Mouse (Mus musculus): ENCODE data around the gene H3f3a. TPM values are rescaled to one million over a fixed set of nuclear protein-coding genes. Genes with fewer than 3 reads are reported as not detected.
"Not testable (repeated sequence)": the region's sequence is repeated elsewhere in the genome, so short reads cannot be mapped to it uniquely, and the experiment has no call there.

H3f3a gene
- polyA plus RNA-seq, 1 experiment from 2014 or later, result 3,728 TPM

- no peaks in the 10 kb centered on the region for H3K4me1 ChIP-seq (ENCODE audit: control insufficient read depth, insufficient read depth, low read length)
- H3K36me3 ChIP-seq (ENCODE audit: control insufficient read depth, insufficient read depth, low read length), result no peaks in the 10 kb centered on the region
- no peak overlapping the region for H3K9ac ChIP-seq (ENCODE audit: low read length)
- ATAC-seq (ENCODE audit: low FRiP score) (no peak), DNase-seq (ENCODE audit: low spot score, missing footprints) (no peak)
- H3K27ac ChIP-seq (ENCODE audit: low read depth, low read length), result no peak overlapping the region
- no peaks in the 10 kb centered on the region for H3K27me3 ChIP-seq (ENCODE audit: control insufficient read depth, insufficient read depth, low read length)
- 85% methylated on average over 8 of the region's 8 CpGs for WGBS
- no peak overlapping the region for H3K4me3 ChIP-seq (ENCODE audit: low read depth, low read length)
- H3K4me2 ChIP-seq, result no peak overlapping the region
- no peaks in the 10 kb centered on the region for H3K9me3 ChIP-seq (ENCODE audit: control insufficient read depth, low read length)
Observed at GRCm38 (mm10) chr1:180841561-180842300, 28.0 kb upstream of the H3f3a start.

- Histone ChIP-seq H3K27me3 (ENCODE audit: control insufficient read depth, insufficient read depth, low read length) (no peaks in the 10 kb centered on the region), H3K4me1 (ENCODE audit: control insufficient read depth, insufficient read depth, low read length) (no peaks in the 10 kb centered on the region), H3K9ac (ENCODE audit: low read length) (no peak overlapping the region), H3K36me3 (ENCODE audit: control insufficient read depth, insufficient read depth, low read length) (no peaks in the 10 kb centered on the region), H3K4me2 (no peak overlapping the region), H3K27ac (ENCODE audit: low read depth, low read length) (no peak overlapping the region), H3K9me3 (ENCODE audit: control insufficient read depth, low read length) (no peaks in the 10 kb centered on the region), H3K4me3 (ENCODE audit: low read depth, low read length) (no peak overlapping the region)
- no peak for DNase-seq (ENCODE audit: low spot score, missing footprints)
- ATAC-seq (ENCODE audit: low FRiP score), result no peak
- 73% methylated on average over 8 of the region's 8 CpGs for WGBS
Observed at GRCm38 (mm10) chr1:180839201-180839910, 25.6 kb upstream of the H3f3a start.

GRCm38 (mm10) chr1:180838014-180838413 lies 24.3 kb upstream of the H3f3a start:
- Histone ChIP-seq H3K27ac (ENCODE audit: low read depth, low read length) (no peak overlapping the region), H3K4me1 (ENCODE audit: control insufficient read depth, insufficient read depth, low read length) (no peaks in the 10 kb centered on the region), H3K4me2 (no peak overlapping the region), H3K4me3 (ENCODE audit: low read depth, low read length) (no peak overlapping the region), H3K36me3 (ENCODE audit: control insufficient read depth, insufficient read depth, low read length) (no peaks in the 10 kb centered on the region), H3K27me3 (ENCODE audit: control insufficient read depth, insufficient read depth, low read length) (no peaks in the 10 kb centered on the region), H3K9ac (ENCODE audit: low read length) (no peak overlapping the region), H3K9me3 (ENCODE audit: control insufficient read depth, low read length) (no peaks in the 10 kb centered on the region)
- DNase-seq (ENCODE audit: low spot score, missing footprints) (no peak), ATAC-seq (ENCODE audit: low FRiP score) (no peak)
- 70% methylated on average over 6 of the region's 6 CpGs for WGBS

- Histone ChIP-seq H3K27me3 (ENCODE audit: control insufficient read depth, insufficient read depth, low read length) (no peaks in the 10 kb centered on the region), H3K27ac (ENCODE audit: low read depth, low read length) (no peak overlapping the region), H3K36me3 (ENCODE audit: control insufficient read depth, insufficient read depth, low read length) (no peaks in the 10 kb centered on the region), H3K4me2 (no peak overlapping the region), H3K9me3 (ENCODE audit: control insufficient read depth, low read length) (no peaks in the 10 kb centered on the region), H3K9ac (ENCODE audit: low read length) (no peak overlapping the region), H3K4me1 (ENCODE audit: control insufficient read depth, insufficient read depth, low read length) (no peaks in the 10 kb centered on the region), H3K4me3 (ENCODE audit: low read depth, low read length) (no peak overlapping the region)
- WGBS, result 93% methylated on average over 5 of the region's 5 CpGs
- ATAC-seq (ENCODE audit: low FRiP score), result no peak
- no peak for DNase-seq (ENCODE audit: low spot score, missing footprints)
Observed at GRCm38 (mm10) chr1:180837186-180837585, 23.4 kb upstream of the H3f3a start.

- not testable (repeated sequence) for H3K9ac ChIP-seq (ENCODE audit: low read length); H3K4me2 ChIP-seq; H3K27ac ChIP-seq (ENCODE audit: low read depth, low read length); H3K27me3 ChIP-seq (ENCODE audit: control insufficient read depth, insufficient read depth, low read length); H3K4me3 ChIP-seq (ENCODE audit: low read depth, low read length); DNase-seq (ENCODE audit: low spot score, missing footprints); H3K9me3 ChIP-seq (ENCODE audit: control insufficient read depth, low read length); ATAC-seq (ENCODE audit: low FRiP score); H3K4me1 ChIP-seq (ENCODE audit: control insufficient read depth, insufficient read depth, low read length); H3K36me3 ChIP-seq (ENCODE audit: control insufficient read depth, insufficient read depth, low read length)
- WGBS, result 86% methylated on average over 8 of the region's 8 CpGs
Observed at GRCm38 (mm10) chr1:180836467-180836866, 22.7 kb upstream of the H3f3a start.

- WGBS, result 92% methylated on average over 10 of the region's 10 CpGs
- H3K9me3 ChIP-seq (ENCODE audit: control insufficient read depth, low read length), result no peaks in the 10 kb centered on the region
- DNase-seq (ENCODE audit: low spot score, missing footprints) (no peak), ATAC-seq (ENCODE audit: low FRiP score) (no peak)
- H3K36me3 ChIP-seq (ENCODE audit: control insufficient read depth, insufficient read depth, low read length), result no peaks in the 10 kb centered on the region
- H3K27me3 ChIP-seq (ENCODE audit: control insufficient read depth, insufficient read depth, low read length), result no peaks in the 10 kb centered on the region
- H3K4me2 ChIP-seq, result no peak overlapping the region
- H3K4me3 ChIP-seq (ENCODE audit: low read depth, low read length), result no peak overlapping the region
- H3K4me1 ChIP-seq (ENCODE audit: control insufficient read depth, insufficient read depth, low read length), result no peaks in the 10 kb centered on the region
- H3K9ac ChIP-seq (ENCODE audit: low read length), result no peak overlapping the region
- no peak overlapping the region for H3K27ac ChIP-seq (ENCODE audit: low read depth, low read length)
Observed at GRCm38 (mm10) chr1:180835273-180836015, 21.7 kb upstream of the H3f3a start.

GRCm38 (mm10) chr1:180830588-180831346 lies 17.0 kb upstream of the H3f3a start:
- no peak overlapping the region for H3K4me3 ChIP-seq (ENCODE audit: low read depth, low read length)
- H3K36me3 ChIP-seq (ENCODE audit: control insufficient read depth, insufficient read depth, low read length), result no peaks in the 10 kb centered on the region
- no peaks in the 10 kb centered on the region for H3K9me3 ChIP-seq (ENCODE audit: control insufficient read depth, low read length)
- DNase-seq (ENCODE audit: low spot score, missing footprints) (no peak), ATAC-seq (ENCODE audit: low FRiP score) (no peak)
- WGBS, result 79% methylated on average over 14 of the region's 14 CpGs
- H3K9ac ChIP-seq (ENCODE audit: low read length), result no peak overlapping the region
- no peaks in the 10 kb centered on the region for H3K4me1 ChIP-seq (ENCODE audit: control insufficient read depth, insufficient read depth, low read length)
- no peaks in the 10 kb centered on the region for H3K27me3 ChIP-seq (ENCODE audit: control insufficient read depth, insufficient read depth, low read length)
- H3K27ac ChIP-seq (ENCODE audit: low read depth, low read length), result no peak overlapping the region
- H3K4me2 ChIP-seq, result no peak overlapping the region

- no peaks in the 10 kb centered on the region for H3K9me3 ChIP-seq (ENCODE audit: control insufficient read depth, low read length)
- H3K4me3 ChIP-seq (ENCODE audit: low read depth, low read length), result no peak overlapping the region
- WGBS, result 87% methylated on average over 11 of the region's 11 CpGs
- ATAC-seq (ENCODE audit: low FRiP score), result no peak
- H3K27me3 ChIP-seq (ENCODE audit: control insufficient read depth, insufficient read depth, low read length), result no peaks in the 10 kb centered on the region
- H3K36me3 ChIP-seq (ENCODE audit: control insufficient read depth, insufficient read depth, low read length), result no peaks in the 10 kb centered on the region
- no peak overlapping the region for H3K27ac ChIP-seq (ENCODE audit: low read depth, low read length)
- H3K9ac ChIP-seq (ENCODE audit: low read length), result no peak overlapping the region
- H3K4me1 ChIP-seq (ENCODE audit: control insufficient read depth, insufficient read depth, low read length), result no peaks in the 10 kb centered on the region
- no peak overlapping the region for H3K4me2 ChIP-seq
- DNase-seq (ENCODE audit: low spot score, missing footprints), result no peak
Observed at GRCm38 (mm10) chr1:180830175-180830574, 16.4 kb upstream of the H3f3a start.
